Mouse (Mus musculus): ENCODE results near the gene Aar2. TPM values are rescaled to one million over a fixed set of nuclear protein-coding genes. Genes with fewer than 3 reads are reported as not detected.

The Aar2 gene
- total RNA-seq, 4 experiments from 2014 or later: 35.7 to 39.3 (median 37.2) TPM

GRCm38 (mm10) chr2:156566512-156566911 lies 19.1 kb downstream of the Aar2 start:
- DNase-seq (ENCODE audit: low spot score in 2 of 2): no peak

- DNase-seq (ENCODE audit: low spot score in 2 of 2): no peak
Measured at GRCm38 (mm10) chr2:156568647-156569046, 21.3 kb downstream of the Aar2 start.

- no peak for DNase-seq (ENCODE audit: low spot score in 2 of 2)
Measured at GRCm38 (mm10) chr2:156569261-156569660, 21.9 kb downstream of the Aar2 start.

DNA sequence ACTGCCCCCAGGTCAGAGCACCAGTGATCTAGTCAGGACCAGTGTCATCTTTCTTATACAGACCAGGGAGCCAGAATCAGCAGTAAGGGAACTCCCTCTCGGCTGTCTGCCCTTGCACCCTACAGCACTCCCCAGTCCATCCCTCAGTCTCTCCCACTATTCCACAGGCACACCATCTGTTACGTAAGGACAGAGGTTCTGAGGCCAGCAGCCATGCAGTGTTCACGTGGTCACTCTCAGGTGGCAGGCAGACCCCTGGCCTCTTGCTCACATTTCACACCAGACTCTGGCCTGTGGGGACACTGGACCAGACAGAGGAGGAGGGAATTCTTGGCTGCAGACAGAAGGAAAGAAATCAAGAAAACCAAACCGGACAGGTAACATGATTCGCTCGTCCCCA lies 24.1 kb downstream of the Aar2 start:
- no peak for DNase-seq (ENCODE audit: low spot score in 2 of 2)

DNA sequence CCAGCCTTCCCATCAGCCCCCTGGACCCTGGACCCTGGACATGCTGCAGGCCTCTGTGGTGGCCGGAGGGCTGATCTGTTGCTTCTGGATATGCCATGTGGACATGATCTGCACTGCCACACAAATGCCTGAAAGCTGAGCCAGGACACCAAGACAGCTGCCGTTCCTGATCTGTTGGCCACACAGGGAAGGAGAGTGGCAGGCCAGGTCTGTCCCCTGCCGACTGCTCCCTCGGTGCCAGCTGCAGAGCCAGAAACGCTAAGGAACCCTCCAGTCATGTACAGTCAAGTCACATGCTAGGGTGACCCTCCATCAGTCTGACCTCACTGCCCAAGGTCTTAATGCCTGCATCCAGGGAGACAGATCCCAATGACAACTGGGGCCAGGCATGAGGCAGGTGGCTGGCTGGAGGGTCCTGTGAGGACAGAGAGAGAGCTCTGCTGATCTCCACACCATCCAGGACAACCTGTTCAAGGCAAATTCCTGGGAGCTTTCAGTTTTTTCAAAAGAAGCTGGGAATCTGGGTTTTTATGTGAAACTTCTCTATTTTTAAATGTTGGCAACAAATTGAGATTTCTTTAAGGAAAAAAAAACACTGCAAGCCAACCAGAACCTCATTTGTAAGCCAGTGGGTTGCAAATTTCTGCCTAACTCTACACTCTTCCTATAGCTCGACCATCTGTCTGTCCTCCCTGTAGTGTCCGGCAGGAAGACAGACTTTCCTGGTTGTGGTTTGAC lies 29.6 kb downstream of the Aar2 start:
- DNase-seq (ENCODE audit: low spot score in 2 of 2): no peak

DNA sequence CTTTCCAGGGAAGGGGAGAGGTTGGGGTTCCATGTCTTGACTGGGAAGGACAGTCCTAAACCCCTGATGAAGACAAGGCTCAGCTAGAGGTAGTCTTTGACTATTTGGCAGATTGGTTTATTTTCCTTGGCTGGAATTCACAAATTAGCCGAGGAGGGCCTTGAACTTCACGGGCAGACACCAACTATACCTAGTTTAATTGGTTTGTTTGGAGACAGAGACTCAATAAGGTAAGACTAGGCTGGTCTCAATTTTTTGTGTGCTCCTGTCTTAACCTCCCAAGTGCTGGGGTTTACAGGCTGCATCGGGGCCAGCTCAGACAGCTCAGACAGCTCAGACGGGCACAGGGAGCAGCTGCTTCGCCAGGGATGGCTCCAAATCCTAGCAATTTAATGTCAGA lies 33.1 kb downstream of the Aar2 start:
- no peak for DNase-seq (ENCODE audit: low spot score in 2 of 2)

GRCm38 (mm10) chr2:156581244-156581643 lies 33.9 kb downstream of the Aar2 start:
- DNase-seq (ENCODE audit: low spot score in 2 of 2): peak; percentile 79 to 84

DNA sequence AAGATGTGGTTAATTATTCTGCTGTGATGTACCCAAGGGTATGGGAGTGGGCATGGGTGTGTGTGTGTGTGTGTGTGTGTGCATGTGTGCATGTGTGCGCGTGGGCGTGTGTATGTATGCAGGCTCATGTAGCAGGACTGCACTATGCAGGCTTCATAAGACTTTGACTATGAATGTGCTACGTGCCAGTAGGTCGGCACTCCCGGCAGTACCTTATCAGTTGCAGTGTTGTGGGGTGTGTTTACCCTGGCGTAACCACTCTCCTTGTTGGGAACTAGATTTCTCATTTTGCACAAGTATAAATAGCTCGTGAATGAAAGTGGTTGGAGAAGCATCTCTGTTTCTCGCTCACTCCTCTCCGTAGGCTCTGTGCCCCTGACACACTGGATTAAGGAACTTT lies 35.5 kb downstream of the Aar2 start:
- DNase-seq (ENCODE audit: low spot score in 2 of 2): no peak

GRCm38 (mm10) chr2:156584154-156584796 lies 36.9 kb downstream of the Aar2 start:
- no peak for DNase-seq (ENCODE audit: low spot score in 2 of 2)

DNA sequence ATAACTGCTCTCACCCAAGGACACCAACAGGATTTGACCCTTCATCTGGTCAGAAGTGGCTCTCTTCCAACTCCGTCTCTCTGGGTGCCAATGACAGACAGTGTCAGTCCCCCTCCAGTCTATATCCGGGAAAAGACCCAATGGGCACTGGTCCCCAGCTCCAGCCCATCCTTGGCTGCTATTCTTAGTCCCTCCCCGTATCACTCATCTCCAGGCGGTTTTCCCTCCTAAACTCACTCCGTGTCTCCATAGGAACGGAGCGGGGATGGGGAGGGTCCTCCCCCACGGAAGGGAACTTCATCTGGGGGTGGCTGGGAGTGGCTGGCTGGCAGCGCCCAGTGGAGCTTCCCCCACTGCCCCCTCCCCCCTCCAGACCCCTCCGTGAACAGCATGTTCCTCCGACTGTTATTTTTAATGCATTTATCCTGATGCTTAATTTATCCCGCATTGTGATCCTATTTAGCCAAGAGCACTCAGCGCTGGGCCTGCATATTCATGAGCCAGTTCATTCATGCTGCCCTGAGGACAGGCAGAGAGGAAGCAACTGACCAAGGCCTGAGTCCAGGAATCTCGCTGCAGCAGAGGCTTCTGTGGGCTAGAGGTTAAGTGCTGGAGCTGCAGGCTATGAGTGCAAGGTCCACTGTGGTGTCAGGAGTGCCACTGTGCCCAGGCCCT lies 37.5 kb downstream of the Aar2 start:
- peak in 1 of 2 experiments; percentile 44 for DNase-seq (ENCODE audit: low spot score in 2 of 2)

- DNase-seq (ENCODE audit: low spot score in 2 of 2): no peak
Measured at GRCm38 (mm10) chr2:156589481-156589880, 42.1 kb downstream of the Aar2 start.

DNA sequence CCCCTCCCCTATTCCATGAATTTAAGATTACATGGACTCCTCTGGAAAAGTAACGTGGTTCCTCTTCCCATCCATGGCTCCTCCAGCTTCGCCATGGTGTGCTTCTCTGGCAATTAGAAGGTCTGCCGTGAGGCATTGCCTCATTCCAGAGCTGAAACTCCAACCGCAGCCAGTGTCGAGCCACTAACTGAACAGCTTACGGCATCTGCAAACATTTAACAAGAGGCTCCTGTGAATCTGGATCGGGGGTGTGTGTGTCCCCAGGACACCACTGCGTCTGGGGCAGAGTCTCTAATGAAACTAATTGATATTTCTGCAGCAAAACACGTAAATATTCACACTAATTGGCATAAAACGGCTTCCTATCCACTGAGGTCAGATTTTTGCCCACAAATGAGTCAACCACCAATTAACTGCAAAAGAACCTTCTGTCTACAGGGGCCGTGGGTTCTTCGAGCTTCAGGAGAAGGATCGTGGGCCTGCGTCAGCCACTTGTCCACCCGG lies 47.7 kb downstream of the Aar2 start:
- DNase-seq (ENCODE audit: low spot score in 2 of 2): no peak

GRCm38 (mm10) chr2:156602581-156602980 lies 55.2 kb downstream of the Aar2 start:
- no peak for DNase-seq (ENCODE audit: low spot score in 2 of 2)

DNA sequence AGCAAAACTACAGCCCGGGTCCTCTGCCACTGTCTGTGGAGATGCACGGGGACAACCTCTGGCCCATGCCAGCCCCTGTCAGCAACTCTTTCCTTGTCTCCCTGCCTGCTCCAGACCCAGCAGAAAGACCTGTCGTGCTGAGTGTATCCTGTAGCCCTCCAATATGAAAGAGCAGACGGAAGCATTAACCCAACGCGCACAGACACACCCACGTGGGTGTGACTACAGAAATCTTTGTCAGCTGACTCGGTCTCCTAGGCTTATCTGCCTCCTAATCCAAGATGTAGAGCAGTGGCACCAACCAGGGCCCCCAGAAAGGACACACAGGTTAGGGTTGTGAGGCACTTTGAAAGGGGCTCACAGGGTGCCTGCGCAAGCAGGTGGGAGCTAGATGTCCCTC lies 56.3 kb downstream of the Aar2 start:
- no peak for DNase-seq (ENCODE audit: low spot score in 2 of 2)

GRCm38 (mm10) chr2:156605144-156605543 lies 57.8 kb downstream of the Aar2 start:
- DNase-seq (ENCODE audit: low spot score in 2 of 2): no peak

- DNase-seq (ENCODE audit: low spot score in 2 of 2): no peak
Measured at GRCm38 (mm10) chr2:156605971-156606370, 58.6 kb downstream of the Aar2 start.

DNA sequence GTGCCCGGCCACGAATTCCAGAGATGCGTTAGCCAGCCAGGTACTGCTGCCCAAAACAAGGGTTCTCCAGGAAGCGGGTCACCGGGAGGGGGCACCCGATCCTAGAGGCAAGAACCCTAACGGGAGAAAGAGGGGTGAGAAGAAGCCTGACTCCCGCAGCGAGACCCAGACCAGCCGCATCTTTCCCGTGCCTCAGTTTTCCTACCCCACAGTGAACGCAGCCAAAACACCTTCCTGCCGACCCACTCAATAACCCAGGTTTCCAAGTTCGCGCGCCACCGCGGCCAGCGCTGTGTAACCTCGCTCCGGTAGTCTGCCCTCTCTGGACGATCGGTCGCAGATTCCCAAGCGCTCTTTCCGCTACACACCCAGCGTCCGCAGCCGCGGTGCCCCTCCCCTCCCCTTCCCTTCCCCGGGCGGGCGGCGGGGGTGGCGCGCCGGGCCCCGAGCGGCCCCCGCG lies 65.7 kb downstream of the Aar2 start:
- peak; percentile 65 to 72 for DNase-seq (ENCODE audit: low spot score in 2 of 2)

GRCm38 (mm10) chr2:156613541-156614257 lies 66.3 kb downstream of the Aar2 start, which contains the start of gene Dlgap4:
Dlgap4 (plus strand) TSS chr2:156613705.
- no peak for DNase-seq (ENCODE audit: low spot score in 2 of 2)

DNA sequence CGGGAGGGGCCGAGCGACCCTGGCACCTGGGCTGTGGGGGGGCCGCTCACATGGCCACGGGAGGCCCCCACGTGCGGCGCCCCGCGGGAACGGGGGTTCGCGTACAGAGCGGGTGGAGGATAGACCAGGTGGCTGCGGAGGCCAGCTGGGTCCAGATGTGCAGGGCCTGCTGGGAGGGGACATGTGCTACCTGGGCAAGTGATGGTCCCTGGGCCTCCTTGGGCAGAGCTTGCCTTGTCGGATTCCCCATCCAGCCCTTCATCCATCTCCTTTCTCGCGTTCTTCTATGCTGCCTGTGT lies 66.8 kb downstream of the Aar2 start:
- DNase-seq (ENCODE audit: low spot score in 2 of 2): no peak

DNA sequence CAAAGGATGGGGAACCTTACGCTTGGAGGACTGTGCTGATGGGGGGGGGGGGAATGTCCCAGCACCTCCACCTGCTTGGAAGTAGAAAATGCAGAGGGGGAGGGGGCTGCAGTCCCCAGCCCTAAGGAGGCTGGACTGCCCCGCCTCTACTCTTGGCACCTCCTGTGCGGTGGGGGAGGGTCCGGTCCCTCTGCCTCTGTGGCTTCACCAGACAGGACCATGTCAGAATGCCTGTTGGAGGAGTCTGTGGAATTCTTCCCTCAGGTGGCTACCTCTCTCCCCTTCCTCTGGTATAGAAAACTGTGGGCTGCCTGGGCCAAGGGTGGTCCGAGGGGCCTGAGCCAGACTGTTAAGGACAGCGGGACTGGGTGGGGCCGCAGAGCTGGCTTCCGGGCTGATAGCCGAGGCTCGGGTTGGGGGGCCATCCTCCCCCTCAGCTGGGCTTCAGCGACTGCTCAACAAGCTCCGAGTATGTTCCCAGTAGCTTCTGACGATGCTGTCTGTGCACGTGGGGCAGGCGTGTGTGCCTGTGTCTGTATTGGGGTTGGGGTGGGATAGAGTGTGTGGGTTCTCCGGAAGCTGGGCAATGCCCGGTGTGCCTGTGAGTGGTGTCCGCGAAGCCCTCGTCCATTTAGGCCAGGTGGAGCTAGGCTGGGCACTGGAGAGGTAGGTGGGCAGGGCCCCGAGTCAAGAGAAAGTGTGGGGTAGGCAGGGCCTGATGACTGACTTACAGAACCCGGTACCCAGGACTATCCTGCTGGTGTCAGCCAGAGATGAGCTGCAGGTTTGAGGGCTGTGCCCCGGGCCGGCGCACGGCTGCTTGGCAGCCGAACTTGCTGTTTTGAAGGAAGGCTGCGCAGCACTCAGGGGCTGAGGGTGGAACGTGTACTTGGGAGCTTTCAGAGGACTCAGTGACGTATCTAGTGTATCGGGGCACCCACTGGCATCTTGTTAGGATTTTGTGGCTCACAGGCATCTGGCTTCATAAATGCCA lies 67.6 kb downstream of the Aar2 start:
- no peak for DNase-seq (ENCODE audit: low spot score in 2 of 2)

Data from layer of hippocampus, adult 8-10 months (tissue).